Mouse (Mus musculus) liver, adult 2 months (tissue): Measurements from ENCODE around the gene Nell2.

Source experiments
- CTCF ChIP-seq: fragments of 200-500 bp; IDR thresholded peaks from 2 replicates; pipeline ENCODE4 v1.5.1; 2011; ENCODE audit warnings: low read depth, low read length, control low read depth
- POLR2A ChIP-seq: fragments of 200-500 bp; IDR thresholded peaks from 2 replicates; pipeline ENCODE4 v1.6.1; 2011; ENCODE audit warnings: low read length, control low read depth; ENCODE audit not compliant: insufficient read depth; ENCODE audit errors: extremely low read depth

- TF ChIP-seq POLR2A = no peak
- TF ChIP-seq CTCF = no peak
These were observed 426.8 kb downstream of the Nell2 start for GRCm38 (mm10) chr15:95101522-95101921.
